9 mouse cellular contexts compared by ENCODE assay signal in the genomic region with DNA sequence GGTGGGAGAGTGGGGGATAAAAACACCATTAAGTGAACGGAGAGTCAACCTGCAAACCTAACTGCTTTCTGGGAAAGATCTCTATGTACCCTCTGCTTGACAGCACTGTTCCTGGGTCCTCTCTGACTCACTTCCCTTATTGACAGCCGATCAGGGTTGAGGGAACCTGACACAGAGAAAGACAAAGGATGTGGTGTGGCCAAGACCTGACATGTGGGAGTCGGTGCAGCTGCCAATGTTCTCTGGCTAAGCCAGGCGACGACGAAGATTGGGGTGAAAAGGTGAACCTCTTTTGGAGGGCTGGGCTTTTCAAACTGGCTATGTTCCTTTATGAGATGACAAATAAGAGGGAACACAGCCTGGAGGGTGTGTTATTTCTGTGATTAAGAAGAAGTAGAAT.
DNase-seq lines count a peak whose midpoint lies in the region; ATAC-seq and TF ChIP-seq lines count a peak whose summit lies in the region.
"Had no signal": no experiment of that assay in that cellular context is flagged by ENCODE, and none has a peak within 500 bp of the region (broad histone marks: within the 10 kb centered on the region; RNA-seq: fewer than 3 reads in every experiment).

No protein-coding gene starts in this region.

- H3K4me3 ChIP-seq in lung, adult 2 months (replicated peaks; ENCODE audit: extremely low read depth, low read depth, low read length) = no peak overlapping the region
- no peak overlapping the region for H3K4me3 ChIP-seq in lung, embryonic 14.5 days (ENCODE audit: low read depth, low read length)
- no peak overlapping the region for H3K4me3 ChIP-seq in thymus, adult 2 months (ENCODE audit: control insufficient read depth, insufficient read depth, low read length)
- H3K4me3 ChIP-seq in midbrain, embryonic 13.5 days (replicated peaks) = no peak overlapping the region
- H3K4me3 ChIP-seq: megakaryocyte, embryonic 14.5 days had no signal

- no peak for ATAC-seq in lung, embryonic 14.5 days (ENCODE audit: insufficient read depth)
- no peak for ATAC-seq in midbrain, embryonic 13.5 days

- no peak overlapping the region for H3K4me2 ChIP-seq in lung, embryonic 14.5 days
- no peak overlapping the region for H3K4me2 ChIP-seq in midbrain, embryonic 13.5 days (replicated peaks)

- no peaks in the 10 kb centered on the region for H3K9me3 ChIP-seq in lung, embryonic 14.5 days (ENCODE audit: low read depth, low read length)
- no peaks in the 10 kb centered on the region for H3K9me3 ChIP-seq in midbrain, embryonic 13.5 days
- H3K9me3 ChIP-seq: megakaryocyte, embryonic 14.5 days had no signal

- no peak for TF ChIP-seq CTCF in lung, adult 2 months (IDR thresholded peaks at IDR 0.05; ENCODE audit: insufficient read depth, low read length)
- no peak for TF ChIP-seq CTCF in brain, embryonic 14.5 days (IDR thresholded peaks at IDR 0.05; ENCODE audit: borderline replicate concordance, extremely low read depth, insufficient read depth, insufficient read length)
- no peak for TF ChIP-seq CTCF in lung, embryonic 14.5 days (IDR thresholded peaks at IDR 0.05; ENCODE audit: low read depth)
- TF ChIP-seq CTCF in thymus, adult 2 months (IDR thresholded peaks at IDR 0.05; ENCODE audit: borderline replicate concordance, control insufficient read depth, extremely low read depth, insufficient read depth, low read length, poor library complexity) = no peak

- TF ChIP-seq POLR2A in lung, adult 2 months (IDR thresholded peaks at IDR 0.05; ENCODE audit: borderline replicate concordance, extremely low read depth, low read depth, low read length) = no peak
- TF ChIP-seq POLR2A in brain, embryonic 14.5 days (IDR thresholded peaks at IDR 0.05; ENCODE audit: borderline replicate concordance, extremely low read depth, insufficient read depth, insufficient read length, poor library complexity, severe bottlenecking) = no peak
- no peak for TF ChIP-seq POLR2A in thymus, adult 2 months (IDR thresholded peaks at IDR 0.05; ENCODE audit: control insufficient read depth, extremely low read depth, insufficient read depth, low read length, poor library complexity)

- no peaks in the 10 kb centered on the region for H3K4me1 ChIP-seq in lung, adult 2 months (ENCODE audit: control insufficient read depth, insufficient read depth, low read length)
- no peaks in the 10 kb centered on the region for H3K4me1 ChIP-seq in lung, embryonic 14.5 days (ENCODE audit: insufficient read depth)
- no peaks in the 10 kb centered on the region for H3K4me1 ChIP-seq in thymus, adult 2 months (replicated peaks; ENCODE audit: control insufficient read depth, insufficient read depth, low read length)
- no peaks in the 10 kb centered on the region for H3K4me1 ChIP-seq in midbrain, embryonic 13.5 days (replicated peaks)
- H3K4me1 ChIP-seq: megakaryocyte, embryonic 14.5 days had no signal

- no peaks in the 10 kb centered on the region for H3K36me3 ChIP-seq in lung, embryonic 14.5 days (ENCODE audit: insufficient read depth)
- no peaks in the 10 kb centered on the region for H3K36me3 ChIP-seq in thymus, adult 2 months (ENCODE audit: control insufficient read depth, insufficient read depth, low read length)
- no peaks in the 10 kb centered on the region for H3K36me3 ChIP-seq in midbrain, embryonic 13.5 days

- WGBS in lung, adult 2 months = 30% methylated on average over 6 of the region's 6 CpGs
- 18% methylated on average over 6 of the region's 6 CpGs for WGBS in lung, embryonic 14.5 days
- 8% methylated on average over 6 of the region's 6 CpGs for WGBS in thymus, adult 2 months
- WGBS in midbrain, embryonic 13.5 days = 49% methylated on average over 6 of the region's 6 CpGs

- H3K27me3 ChIP-seq in lung, embryonic 14.5 days (ENCODE audit: insufficient read depth, low read length) = no peaks in the 10 kb centered on the region
- H3K27me3 ChIP-seq in thymus, adult 2 months (ENCODE audit: control insufficient read depth, insufficient read depth, low read length) = no peaks in the 10 kb centered on the region
- H3K27me3 ChIP-seq in midbrain, embryonic 13.5 days = no peaks in the 10 kb centered on the region
- H3K27me3 ChIP-seq: megakaryocyte, embryonic 14.5 days had no signal

- DNase-seq in lung, adult 18-20 months = peak; percentile 11 to 46
- DNase-seq in lung, adult 2 months = no peak
- peak; percentile 18 for DNase-seq in brain, embryonic 14.5 days (ENCODE audit: low read depth)
- peak; percentile 26 for DNase-seq in lung, embryonic 14.5 days
- DNase-seq in thymus, adult 2 months = peak; percentile 29
- no peak for DNase-seq in right cerebral cortex, postnatal 25 days
- no peak for DNase-seq in gastrocnemius, adult 8-10 months (ENCODE audit: low spot score in 2 of 2)

- no peak overlapping the region for H3K9ac ChIP-seq in lung, embryonic 14.5 days
- no peak overlapping the region for H3K9ac ChIP-seq in midbrain, embryonic 13.5 days (replicated peaks)

- no peak overlapping the region for H3K27ac ChIP-seq in lung, embryonic 14.5 days (ENCODE audit: low read depth)
- H3K27ac ChIP-seq in thymus, adult 2 months (ENCODE audit: control insufficient read depth, insufficient read depth, low read length) = no peak overlapping the region
- H3K27ac ChIP-seq in midbrain, embryonic 13.5 days = no peak overlapping the region

Comparison
In these comparisons a context has a peak if more than half of its experiments do, and no peak if none do; other contexts are left out.
1. DNase-seq: peak in lung, adult 18-20 months (2 of 2), brain, embryonic 14.5 days (single experiment), lung, embryonic 14.5 days (single experiment) and thymus, adult 2 months (single experiment); none in lung, adult 2 months (single experiment), right cerebral cortex, postnatal 25 days (single experiment) and gastrocnemius, adult 8-10 months (0 of 2).